Comparison of ENCODE assay signal across 21 mouse cellular contexts in genomic region chr9:111363656-111364055, GRCm38 (mm10). TPM values are rescaled to one million over a fixed set of nuclear protein-coding genes. Genes with fewer than 3 reads are reported as not detected.
A peak's percentile ranks its signal among the peaks of the same experiment; 100 is the strongest.
DNase-seq lines count a peak whose midpoint lies in the region.
"Had no signal": no experiment of that assay in that cellular context is flagged by ENCODE, and none has a peak within 500 bp of the region (broad histone marks: within the 10 kb centered on the region; RNA-seq: fewer than 3 reads in every experiment).

No protein-coding gene starts in this region.

- no peaks in the 10 kb centered on the region for H3K27me3 ChIP-seq in embryonic facial prominence, embryonic 10.5 days (replicated peaks; ENCODE audit: low read depth, poor library complexity, severe bottlenecking)
- H3K27me3 ChIP-seq: Patski had no signal

- H3K36me3 ChIP-seq in embryonic facial prominence, embryonic 10.5 days (replicated peaks) = no peaks in the 10 kb centered on the region
- H3K36me3 ChIP-seq: G1E had no signal

- H3K9me3 ChIP-seq in embryonic facial prominence, embryonic 10.5 days = no peaks in the 10 kb centered on the region

- WGBS in embryonic facial prominence, embryonic 10.5 days = 69% methylated on average over 7 of the region's 7 CpGs

- DNase-seq in heart, adult 11 months = peak; percentile 72
- no peak for DNase-seq in heart, postnatal 4 days
- DNase-seq in testis, postnatal 10 days (ENCODE audit: low spot score) = peak; percentile 34
- no peak for DNase-seq in testis, postnatal 14 days (ENCODE audit: low spot score)
- no peak for DNase-seq in embryonic facial prominence, embryonic 10.5 days (ENCODE audit: low spot score)
- DNase-seq in kidney, postnatal 10 days = no peak
- DNase-seq: adrenal gland, adult 2 months; adrenal gland, adult 8-10 months; adrenal gland, postnatal 10 days; adrenal gland, postnatal 14 days; adrenal gland, postnatal 25 days; adrenal gland, postnatal 36 days; B cell, adult 2 months; cerebellum, adult 11 months; cerebellum, adult 11-12 months; cerebellum, adult 18-20 months had no signal

- H3K27ac ChIP-seq in embryonic facial prominence, embryonic 10.5 days (replicated peaks) = peak overlapping the region; percentile 54

- H3K4me3 ChIP-seq in embryonic facial prominence, embryonic 10.5 days = no peak overlapping the region

- H3K4me1 ChIP-seq in embryonic facial prominence, embryonic 10.5 days = peaks cover 14% of the 10 kb centered on the region

RNA-seq across cellular contexts. Expression of gene Trank1, which starts 52.1 kb away (rescaled TPM):
- total RNA-seq in heart, postnatal 4 days (2021) = under 1 TPM; 0.10 to 0.14 TPM
- 0.09 and 0.11 TPM in 2 replicates for polyA plus RNA-seq in embryonic facial prominence, embryonic 10.5 days (2016; fragmentation: Nextera tagmentation; extraction: Ambion mirVana)
- total RNA-seq: MEL had no signal
- polyA plus RNA-seq: C2C12; CD4-positive, CD25-positive, alpha-beta regulatory T cell, adult 4 months; G1E had no signal

Comparison
In these comparisons a context has a peak if more than half of its experiments do, and no peak if none do; other contexts are left out.
1. DNase-seq: peak in heart, adult 11 months (single experiment) and testis, postnatal 10 days (single experiment); none in heart, postnatal 4 days (single experiment), testis, postnatal 14 days (single experiment), embryonic facial prominence, embryonic 10.5 days (single experiment) and kidney, postnatal 10 days (single experiment).